Mouse (Mus musculus) right cerebral cortex, postnatal 14 days (tissue): ENCODE measurements around the gene Psmb6.
"Not testable (repeated sequence)": the region's sequence is repeated elsewhere in the genome, so short reads cannot be mapped to it uniquely, and the experiment has no call there.

ENCODE experiments used
- DNase-seq: peaks from one replicate; pipeline ENCODE4 v3.0.0; 2022

Psmb6 gene

DNA sequence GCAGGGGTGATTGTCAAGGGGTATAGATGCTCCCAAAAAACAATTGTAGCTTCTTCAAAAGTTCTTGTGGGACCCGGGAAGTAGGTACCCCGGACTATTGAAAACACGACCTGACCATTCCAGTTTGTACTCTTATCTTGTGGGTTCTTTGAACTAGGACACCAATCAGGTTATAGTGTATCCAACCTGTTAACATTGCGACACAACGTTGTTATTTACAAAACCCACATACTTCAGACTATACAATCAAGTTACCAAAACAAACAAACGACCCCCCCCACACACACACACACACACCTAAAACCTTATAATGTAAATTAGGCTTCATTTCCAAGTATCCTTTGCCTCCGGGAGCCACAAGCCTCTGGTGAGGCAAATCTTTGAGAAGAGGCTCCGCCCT is 385 bp upstream of the Psmb6 start:
- DNase-seq: no peak

DNA sequence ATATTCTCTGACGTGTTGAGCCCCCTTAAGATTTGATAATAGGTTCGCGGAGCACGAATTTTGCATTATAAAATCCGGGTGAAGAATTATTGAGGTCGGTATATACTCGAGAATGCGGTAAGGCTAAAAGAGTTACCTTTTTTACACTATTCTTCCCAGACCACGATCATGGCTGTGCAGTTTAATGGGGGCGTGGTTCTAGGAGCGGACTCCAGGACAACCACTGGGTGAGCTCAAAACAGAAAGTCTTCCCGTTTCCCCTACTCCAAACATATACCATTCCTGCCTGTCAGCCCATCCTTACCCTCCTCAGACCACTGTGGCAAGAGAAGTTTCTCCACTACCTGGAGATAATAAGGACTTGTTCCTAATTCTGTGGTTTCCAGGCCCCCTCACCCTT is 559 bp downstream of the Psmb6 start:
- no peak for DNase-seq

DNA sequence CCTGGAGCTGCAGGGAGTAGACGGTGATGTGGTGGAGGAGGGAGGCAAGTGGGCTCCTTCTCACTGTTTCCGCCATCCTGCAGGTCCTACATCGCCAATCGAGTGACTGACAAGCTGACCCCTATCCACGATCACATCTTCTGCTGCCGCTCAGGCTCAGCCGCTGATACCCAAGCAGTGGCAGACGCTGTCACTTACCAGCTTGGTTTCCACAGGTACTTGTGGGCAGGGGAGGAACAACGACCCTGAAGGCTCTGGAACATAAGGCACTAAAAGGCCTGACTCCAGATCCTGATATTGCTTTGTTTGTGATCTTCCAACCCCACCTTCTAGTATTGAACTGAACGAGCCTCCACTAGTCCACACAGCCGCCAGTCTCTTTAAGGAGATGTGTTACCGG is 1.0 kb downstream of the Psmb6 start:
- DNase-seq: no peak

DNA sequence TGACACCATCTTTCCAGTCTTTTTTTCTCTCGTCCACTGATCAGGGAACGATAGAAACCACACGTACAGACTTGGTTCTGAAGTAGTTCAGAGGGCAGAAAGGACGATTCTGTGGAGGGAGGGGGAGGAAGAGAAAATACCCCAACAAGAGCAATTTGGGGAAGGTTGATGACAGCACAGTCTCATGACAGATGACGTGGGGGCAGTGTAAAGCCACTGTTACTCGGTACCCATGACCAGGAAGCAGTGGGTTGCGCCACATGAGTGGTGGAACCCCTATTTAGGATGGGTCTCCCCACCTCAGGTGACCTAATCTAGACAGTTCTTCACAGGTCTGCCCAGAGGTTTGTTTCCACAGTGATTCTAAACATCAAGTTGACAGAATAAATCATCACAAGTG is 3.4 kb downstream of the Psmb6 start:
- no peak for DNase-seq

DNA sequence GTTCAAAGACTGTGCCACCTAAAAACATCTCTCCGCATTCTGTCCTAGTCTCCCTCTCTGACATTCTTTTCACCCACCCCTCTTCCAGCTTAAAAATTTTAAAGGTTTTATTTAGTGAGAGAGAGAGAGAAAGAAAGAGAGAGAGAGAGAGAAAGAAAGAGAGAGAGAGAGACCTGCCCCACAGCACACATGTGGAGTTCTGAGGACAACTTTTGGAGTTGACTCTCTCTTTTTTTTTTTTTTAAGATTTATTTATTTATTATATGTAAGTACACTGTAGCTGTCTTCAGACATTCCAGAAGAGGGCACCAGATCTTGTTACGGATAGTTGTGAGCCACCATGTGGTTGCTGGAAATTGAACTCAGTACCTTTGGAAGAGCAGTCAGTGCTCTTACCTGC is 5.9 kb downstream of the Psmb6 start:
- DNase-seq: not testable (repeated sequence)

DNA sequence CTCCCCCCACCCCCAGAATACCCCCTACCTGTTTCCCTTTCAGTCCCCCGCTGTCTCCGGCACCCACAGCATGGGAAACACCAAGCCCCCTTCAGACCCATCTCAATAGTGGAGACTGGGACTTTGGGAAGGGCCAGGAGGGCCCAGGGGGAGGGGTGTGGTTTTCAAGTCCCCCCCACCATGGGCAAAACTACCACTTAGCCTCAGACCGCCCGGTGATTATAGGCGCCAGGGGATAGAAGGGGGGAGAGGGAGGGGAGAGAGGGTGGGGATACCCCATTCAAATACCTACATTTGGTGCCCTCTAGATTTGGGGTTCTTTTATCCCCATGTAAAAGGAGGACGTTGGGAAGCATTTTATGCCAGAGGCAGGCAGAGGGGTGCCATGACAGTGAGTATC is 7.7 kb downstream of the Psmb6 start, which contains the start of gene Gm40193:
Gm40193 (minus strand) TSS at position 101 of the 400 bp plus-strand sequence.
- DNase-seq: no peak

DNA sequence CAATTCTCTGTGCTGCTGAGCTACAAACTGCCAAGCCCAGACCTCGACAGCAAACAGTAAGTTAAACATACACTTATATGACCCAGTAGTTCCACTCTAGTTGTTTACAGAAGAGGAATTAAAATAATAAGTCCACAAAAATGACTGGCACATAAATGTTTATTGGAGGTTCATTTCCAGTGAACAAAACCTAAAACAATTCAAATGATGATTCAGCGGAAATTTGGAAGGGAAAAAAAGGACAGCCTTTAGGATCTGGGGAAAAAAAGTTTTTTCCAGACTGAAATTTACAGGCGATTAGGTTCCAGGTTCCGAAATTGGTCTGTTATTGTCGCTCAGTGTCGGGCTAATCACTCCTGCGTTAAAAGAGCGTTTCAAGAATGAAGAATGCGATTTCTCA is 14.3 kb downstream of the Psmb6 start:
- no peak for DNase-seq

DNA sequence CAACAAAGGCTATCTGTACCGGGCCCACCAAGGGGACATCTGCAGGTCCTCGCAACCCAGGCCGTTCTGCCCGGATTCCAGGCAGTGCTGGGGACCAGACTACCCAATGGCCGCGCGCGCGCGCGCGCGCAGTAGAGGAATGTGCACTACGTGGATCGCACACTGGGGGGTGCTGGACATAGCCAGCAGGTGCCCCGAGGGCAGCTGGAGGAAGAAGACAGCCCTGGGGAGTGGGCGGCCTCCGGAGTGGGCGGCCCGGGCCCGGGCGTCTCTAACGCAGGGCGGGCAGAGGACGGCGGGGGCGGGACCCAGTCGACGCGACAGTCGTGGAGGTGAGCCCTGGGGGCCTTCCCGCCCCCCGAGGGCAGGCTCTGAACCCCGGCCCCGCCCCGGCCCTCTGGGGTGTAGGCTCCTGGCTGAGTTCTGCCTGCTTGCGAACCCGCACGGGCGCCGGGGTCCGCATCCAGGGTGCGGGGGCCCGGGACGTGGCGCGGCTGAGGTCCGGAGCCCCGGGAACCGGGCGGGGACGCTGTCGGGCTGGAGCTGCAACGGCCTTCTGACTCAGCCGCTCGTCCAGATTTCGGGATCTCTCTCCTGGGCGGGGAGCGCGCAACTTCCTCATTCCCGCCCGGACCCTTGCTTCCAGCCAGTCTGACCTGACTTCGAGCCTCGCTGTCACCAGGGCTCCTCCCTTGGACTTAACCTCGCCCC is 14.9 kb downstream of the Psmb6 start, which contains the start of gene Pld2:
Pld2 (plus strand) TSS at position 188 of the 711 bp plus-strand sequence.
- peak; percentile 83 for DNase-seq

DNA sequence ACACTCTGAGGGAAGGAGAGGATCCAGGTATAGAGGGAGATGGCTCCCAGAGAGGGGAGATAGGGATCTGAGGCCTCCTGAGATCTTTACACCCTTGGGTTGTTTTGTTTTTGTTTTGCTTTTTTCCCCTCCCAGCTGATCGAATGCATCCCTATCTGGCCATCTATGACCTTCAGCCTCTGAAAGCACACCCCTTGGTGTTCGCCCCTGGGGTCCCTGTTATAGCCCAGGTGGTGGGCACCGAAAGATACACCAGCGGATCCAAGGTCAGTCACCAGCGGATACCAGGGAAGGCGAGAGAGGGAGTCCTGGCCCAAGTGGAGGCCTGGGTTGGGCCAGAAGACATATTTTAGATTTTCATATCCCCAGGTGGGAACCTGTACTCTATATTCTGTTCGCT is 15.8 kb downstream of the Psmb6 start:
- no peak for DNase-seq

DNA sequence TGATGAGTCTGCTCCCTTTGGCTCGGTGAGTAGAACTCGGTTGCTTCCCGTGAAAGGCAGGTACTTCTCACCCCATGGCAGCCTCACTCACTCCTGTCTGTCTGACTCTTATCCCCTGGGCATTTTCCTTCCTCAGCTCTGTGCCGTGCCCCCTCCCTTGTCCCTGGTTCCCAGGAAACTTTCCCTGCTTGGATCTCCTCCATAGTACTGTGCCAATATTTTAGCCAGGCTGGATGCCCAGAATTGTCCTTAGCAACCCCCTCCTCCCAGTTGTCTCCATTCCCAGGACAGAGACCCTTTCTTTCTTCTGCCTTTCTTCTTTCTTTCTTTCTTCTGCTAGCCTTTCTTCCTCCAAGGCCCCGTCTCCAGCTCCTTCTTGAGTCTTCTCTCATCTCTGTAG is 16.2 kb downstream of the Psmb6 start:
- no peak for DNase-seq

DNA sequence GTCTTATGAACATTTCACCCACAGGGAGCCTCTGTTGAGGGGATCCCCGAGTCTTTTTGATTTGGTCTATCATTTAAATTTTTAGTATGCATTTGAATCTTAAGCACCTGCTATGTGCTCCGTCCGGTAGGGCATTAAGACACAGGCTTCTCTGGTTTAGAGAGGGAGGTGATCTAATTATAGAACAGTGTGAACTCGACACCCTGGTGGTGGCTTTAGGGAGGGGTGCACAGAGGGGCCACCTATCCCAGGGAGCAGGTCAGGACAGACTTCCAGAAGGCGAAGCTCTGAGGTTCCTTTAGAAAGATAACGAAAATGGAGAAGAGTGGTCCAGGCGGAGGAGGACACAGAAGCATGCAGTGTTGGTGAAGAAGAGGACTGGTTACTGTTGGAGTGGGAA is 19.3 kb downstream of the Psmb6 start:
- DNase-seq: no peak

DNA sequence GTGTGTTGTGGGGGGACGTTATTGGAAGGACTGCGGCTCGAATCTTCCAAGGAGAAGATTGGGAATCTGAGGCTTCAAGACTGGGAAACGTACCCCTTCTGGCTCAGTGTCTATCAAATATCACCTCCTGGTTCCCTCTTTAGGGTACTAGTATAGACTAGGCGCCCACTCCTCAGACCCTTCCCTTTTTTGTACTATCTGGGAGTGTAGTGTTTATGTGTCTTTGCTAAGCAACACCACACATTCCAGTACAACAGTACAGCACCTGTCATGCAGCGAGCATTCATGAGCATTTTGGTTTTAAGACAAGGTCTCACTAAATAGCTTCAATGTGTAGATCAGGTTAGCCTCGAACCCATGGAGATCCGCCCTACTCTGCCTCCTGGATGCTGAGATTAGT is 26.4 kb downstream of the Psmb6 start:
- no peak for DNase-seq

DNA sequence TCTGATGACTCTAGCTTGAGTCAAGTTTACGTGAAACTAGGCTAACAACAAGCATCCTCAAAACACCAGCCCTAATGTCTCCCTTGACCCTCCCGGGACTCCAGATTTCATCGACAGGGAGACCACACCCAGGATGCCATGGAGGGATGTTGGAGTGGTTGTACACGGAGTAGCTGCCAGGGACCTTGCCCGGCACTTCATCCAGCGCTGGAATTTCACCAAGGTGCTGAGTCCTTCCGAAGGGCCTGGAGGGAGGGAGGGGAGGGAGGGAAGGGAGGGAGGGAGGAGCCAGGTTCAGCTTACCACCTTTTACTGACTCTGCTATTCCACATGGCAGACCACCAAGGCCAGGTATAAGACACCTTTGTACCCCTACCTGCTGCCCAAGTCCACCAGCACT is 28.8 kb downstream of the Psmb6 start:
- DNase-seq: no peak

DNA sequence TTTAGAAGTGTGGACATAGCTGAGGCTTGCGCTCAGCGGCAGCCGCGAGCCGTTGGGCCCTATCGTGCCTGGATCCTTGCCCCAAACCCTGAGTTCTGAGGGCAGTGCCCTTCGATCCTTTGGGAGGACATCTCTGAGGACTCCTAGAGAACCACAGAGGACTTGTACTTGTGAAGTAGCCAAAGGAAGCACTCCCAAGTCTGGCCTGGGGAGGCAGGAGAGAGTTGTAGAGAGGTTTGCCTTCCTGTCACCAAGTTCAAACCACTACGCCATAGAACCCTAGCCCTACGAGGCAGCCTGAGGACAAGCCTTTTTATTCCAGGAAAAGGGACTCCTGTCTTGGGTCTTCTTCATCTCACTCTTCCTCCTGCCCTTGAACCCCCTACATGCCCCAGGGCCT is 32.4 kb downstream of the Psmb6 start:
- DNase-seq: no peak

DNA sequence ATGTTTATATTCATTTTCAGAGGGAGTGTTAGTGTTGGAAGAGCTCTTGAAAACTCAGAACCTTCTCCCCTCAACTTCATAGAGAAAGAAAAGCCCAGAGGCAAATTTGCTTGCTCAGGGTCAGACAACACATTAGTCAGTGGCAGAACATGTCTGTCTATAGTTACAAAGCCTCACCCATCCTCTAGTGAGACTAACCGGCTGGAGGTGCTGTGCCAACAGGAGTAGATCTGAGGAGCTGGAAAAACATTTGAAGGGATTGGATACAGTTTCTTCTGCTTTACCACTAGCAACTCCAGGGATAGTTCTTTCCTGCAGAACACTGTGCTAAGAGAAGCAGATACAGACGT is 36.7 kb downstream of the Psmb6 start:
- DNase-seq: no peak

DNA sequence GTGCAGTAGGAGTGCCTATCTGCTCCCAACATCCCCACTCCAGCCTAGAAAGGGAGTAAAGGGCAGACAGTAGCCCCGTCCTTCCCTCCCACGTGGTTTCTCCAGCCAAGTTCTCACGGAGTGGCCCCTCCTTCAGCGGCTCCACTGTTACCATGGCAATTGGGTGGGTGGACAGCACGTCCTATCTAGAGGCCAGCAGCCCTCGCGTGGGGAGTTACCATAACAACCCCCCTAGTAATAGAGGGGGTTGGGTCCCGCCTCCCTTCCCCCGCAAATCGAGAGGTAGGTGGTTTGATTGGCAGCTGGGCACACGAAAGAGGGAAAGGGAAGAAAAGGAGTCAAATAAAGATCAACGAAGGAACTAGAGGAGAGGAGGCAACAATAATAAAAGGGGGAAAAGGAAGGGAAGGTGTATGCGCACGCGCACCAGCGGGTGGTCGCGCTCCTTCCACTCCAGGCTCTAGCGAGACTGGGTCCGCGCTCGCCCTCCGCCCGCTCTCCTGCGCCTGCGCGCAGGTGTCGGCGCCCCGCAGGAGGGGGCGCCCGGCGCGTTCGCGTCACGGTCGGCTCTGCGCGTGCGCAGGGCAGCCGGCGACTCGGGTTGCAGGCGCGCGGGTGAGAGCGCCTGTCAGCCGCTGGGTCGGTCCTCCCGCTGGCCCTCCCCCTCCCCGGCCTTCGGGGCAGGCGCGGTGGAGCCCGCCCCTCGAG is 37.3 kb downstream of the Psmb6 start, which contains the start of gene Mink1:
Mink1 (plus strand) TSS at position 595 of the 708 bp plus-strand sequence.
- DNase-seq: peak; percentile 88

DNA sequence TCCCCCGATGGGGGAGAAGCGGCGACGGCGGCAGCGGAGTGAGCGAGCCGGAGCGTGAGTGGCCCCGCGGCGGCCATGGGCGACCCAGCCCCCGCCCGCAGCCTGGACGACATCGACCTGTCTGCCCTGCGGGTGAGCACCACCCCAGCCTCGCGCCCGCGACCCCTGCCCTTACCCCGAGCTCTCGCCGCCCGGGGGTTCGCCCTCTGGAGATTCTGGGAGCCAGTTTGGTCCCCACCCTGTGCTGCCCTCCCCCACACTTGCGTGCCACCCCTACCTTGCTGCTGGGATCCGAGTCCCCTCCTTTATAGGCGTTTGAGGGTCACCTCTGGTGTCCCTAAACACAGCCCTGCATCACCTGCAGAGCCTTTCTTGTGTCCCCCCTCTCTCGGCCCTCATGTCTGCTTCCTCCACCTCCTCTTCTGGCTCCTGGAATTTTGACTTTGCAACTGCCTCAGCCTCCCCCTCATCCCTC is 37.9 kb downstream of the Psmb6 start:
- no peak for DNase-seq

DNA sequence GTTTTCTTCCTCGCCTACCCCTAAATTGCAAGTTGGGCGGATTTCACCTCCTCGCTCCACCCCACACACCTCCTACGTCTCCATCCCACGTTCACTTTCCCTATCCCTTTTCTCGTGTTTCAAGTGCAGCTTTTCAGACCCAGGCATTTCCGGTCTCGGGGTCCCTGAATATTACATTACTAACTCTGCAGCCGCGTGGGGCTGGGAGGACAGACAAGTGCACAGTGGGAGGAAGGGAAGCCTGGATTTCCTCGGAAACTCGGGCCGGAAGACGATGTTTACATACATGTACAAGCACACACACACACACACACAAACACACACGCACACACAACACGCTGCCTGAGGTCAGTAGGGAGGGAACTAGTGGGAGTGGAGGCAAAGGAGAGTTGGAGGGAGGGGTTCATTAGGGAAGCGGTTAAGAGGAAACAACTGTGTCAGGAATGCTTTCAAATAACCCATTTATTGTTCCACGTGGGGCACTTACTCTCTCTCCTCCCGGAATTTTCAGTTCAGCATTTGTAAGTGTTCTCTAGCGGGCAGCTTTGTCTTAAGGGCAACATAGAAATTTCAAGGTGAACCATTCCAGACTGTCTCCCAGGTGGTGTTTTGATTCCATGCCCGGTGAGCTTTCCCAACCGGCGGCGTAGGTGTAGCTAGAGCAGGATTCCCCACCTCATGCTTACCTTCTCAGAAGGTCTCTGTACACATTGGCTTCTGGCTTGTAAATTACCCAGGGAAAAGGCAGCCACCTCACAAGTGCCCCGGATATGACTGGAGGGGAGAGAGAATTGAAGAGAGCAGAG is 38.5 kb downstream of the Psmb6 start:
- DNase-seq: no peak

DNA sequence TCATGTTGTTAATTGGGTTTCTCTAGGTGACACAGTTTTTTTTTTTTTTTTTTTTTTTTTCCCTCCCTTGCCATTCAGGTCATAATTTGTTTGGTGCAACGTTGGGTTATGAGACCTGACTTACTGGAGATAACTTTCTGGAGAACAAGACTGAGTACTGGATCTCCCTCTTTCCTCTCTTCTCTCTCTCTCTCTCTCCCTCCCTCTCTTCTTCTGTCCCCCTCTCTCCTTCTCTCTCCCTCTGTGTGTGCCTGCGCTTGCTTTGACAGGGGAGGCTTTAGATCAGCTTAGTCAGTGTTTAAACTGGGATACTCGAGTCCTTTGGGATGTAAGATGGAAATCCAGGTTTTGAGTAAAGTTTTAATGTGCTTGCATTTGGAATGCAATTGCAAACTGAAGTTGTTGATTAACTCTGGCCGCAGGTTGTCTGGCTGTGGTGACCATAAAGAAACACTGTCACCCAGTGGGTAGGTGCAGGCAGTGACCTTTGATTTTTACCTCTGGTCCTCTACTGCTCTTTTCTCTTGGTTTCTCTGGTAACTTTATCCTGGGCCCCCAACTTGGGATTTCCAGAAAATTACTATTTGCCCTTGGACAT is 39.2 kb downstream of the Psmb6 start:
- DNase-seq: no peak

DNA sequence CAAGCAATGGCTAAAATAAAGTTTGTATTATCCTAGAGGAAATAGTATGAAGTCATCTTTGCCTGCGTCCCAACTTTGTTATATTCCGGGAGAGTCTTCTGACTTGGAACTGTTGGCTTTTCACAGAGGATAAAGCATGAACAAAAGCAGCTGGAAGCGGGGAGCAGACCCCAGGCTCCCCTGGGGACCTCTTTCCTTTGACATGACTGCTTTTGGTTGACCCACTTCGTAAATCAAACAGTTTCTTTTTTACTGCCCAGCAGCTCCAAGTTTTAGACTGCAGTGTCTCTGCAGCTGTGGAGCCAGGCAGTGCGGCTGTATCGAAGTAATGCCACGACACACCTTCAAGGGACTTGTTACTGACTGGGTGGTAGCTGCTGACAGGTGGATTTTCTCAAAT is 41.4 kb downstream of the Psmb6 start:
- DNase-seq: no peak

DNA sequence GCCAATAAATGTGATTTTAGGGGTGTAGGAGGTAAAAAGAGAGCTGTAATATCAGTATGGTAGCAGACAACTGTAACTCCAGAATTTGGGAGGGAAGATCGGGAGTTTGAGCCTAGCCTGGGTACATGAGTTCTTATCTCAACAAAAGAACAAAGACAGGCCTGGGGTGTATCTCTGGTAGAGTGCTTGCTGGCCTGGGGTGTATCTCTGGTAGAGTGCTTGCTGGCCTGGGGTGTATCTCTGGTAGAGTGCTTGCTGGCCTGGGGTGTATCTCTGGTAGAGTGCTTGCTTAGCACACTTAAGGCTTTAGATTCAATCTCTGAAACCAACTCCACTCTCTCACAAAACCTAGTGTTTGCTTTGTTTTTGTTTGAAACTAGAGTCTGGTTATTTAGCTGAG is 45.4 kb downstream of the Psmb6 start:
- not testable (repeated sequence) for DNase-seq

DNA sequence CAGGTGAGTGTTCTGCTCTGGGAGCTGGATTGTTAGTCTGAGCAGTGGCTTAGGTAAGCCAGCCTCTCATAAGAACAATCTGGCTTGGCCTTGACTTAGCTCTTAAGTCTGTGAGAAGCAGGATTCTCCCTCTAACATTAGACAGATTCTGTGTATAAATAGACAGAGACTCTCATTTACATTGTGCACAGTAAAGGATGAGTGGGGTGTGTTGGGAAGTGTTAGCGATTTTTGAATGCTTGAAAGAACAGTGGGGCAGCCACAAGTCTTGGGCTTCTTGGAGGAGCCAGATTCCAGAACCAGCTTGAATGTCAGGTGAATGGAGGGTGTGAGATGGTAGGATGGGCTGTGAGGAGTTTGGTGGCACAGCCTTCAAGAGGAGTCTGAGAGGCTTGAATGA is 46.5 kb downstream of the Psmb6 start:
- no peak for DNase-seq

DNA sequence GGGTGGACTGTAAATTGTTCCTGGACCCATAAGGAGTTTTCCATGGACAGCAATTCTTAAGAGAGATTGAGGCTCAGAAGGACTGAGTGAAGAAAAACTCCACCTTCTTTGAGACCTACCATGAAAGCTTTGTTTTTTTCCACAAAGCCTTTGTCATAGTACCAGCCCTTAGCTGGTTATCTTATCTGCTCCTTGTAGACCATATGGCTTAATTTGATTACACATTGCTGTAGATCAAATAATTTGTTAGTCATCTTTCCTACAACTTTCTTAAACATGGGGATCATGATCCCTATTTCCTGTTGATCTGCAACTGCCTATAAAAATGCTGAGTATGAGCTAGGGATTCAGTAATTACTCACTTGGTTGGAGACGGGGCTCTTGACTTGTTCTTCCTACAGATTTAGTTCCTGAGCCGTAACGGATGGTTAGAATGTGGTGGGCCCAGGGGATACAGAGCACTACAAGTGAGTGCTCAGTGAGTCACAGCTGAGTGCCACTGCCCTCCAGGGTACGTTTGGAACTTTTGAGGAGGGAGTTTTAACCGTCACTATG is 47.3 kb downstream of the Psmb6 start:
- no peak for DNase-seq
